Mouse (Mus musculus) cerebellum, postnatal 14 days (tissue): ENCODE results near the gene Wdr17.
"Not testable (repeated sequence)": the region's sequence is repeated elsewhere in the genome, so short reads cannot be mapped to it uniquely, and the experiment has no call there.

Experiments
- DNase-seq, 2 experiments: peaks; one replicate each; pipeline ENCODE4 v3.0.0; 2021; ENCODE audit warnings: mixed read lengths in 2 of 2

Gene Wdr17

GRCm38 (mm10) chr8:54791858-54792698, 94.9 kb downstream of the Wdr17 start:
- DNase-seq = no peak

- DNase-seq = peak; percentile 60 to 66
Observed at GRCm38 (mm10) chr8:54780134-54780942, 106.6 kb downstream of the Wdr17 start.

GRCm38 (mm10) chr8:54779317-54780133, 107.5 kb downstream of the Wdr17 start:
- peak; percentile 24 to 35 for DNase-seq

- DNase-seq = no peak
Observed at GRCm38 (mm10) chr8:54777012-54777411, 110.0 kb downstream of the Wdr17 start.

- no peak for DNase-seq
Observed at GRCm38 (mm10) chr8:54776241-54776640, 110.7 kb downstream of the Wdr17 start.

GRCm38 (mm10) chr8:54757646-54758045, 129.3 kb downstream of the Wdr17 start:
- DNase-seq = no peak

- DNase-seq = peak; percentile 17 to 45
Observed at GRCm38 (mm10) chr8:54736660-54737312, 150.2 kb downstream of the Wdr17 start.

GRCm38 (mm10) chr8:54724668-54725035, 162.3 kb downstream of the Wdr17 start:
- no peak for DNase-seq

- DNase-seq = peak; percentile 93
Observed at GRCm38 (mm10) chr8:54723976-54724667, 162.9 kb downstream of the Wdr17 start.

GRCm38 (mm10) chr8:54718515-54718914, 168.5 kb downstream of the Wdr17 start:
- no peak for DNase-seq

- peak; percentile 29 to 36 for DNase-seq
Observed at GRCm38 (mm10) chr8:54705743-54706142, 181.2 kb downstream of the Wdr17 start.

- DNase-seq = no peak
Observed at GRCm38 (mm10) chr8:54671806-54672205, 215.2 kb downstream of the Wdr17 start.

- no peak for DNase-seq
Observed at GRCm38 (mm10) chr8:54667756-54668155, 219.2 kb downstream of the Wdr17 start.

- DNase-seq = peak; percentile 70 to 71
Observed at GRCm38 (mm10) chr8:54660675-54661074, 226.3 kb downstream of the Wdr17 start.

- DNase-seq = no peak
Observed at GRCm38 (mm10) chr8:54659703-54660102, 227.3 kb downstream of the Wdr17 start.

- DNase-seq = peak; percentile 40 to 41
Observed at GRCm38 (mm10) chr8:54638634-54639033, 248.3 kb downstream of the Wdr17 start.

GRCm38 (mm10) chr8:54616710-54617109, 270.3 kb downstream of the Wdr17 start:
- DNase-seq = not testable (repeated sequence)

GRCm38 (mm10) chr8:54610238-54610637, 276.7 kb downstream of the Wdr17 start:
- peak in 1 of 2 experiments; percentile 3 for DNase-seq

GRCm38 (mm10) chr8:54609336-54609735, 277.6 kb downstream of the Wdr17 start:
- DNase-seq = no peak

GRCm38 (mm10) chr8:54603440-54603839, 283.5 kb downstream of the Wdr17 start:
- no peak for DNase-seq

- DNase-seq = peak; percentile 39 to 57
Observed at GRCm38 (mm10) chr8:54600671-54601251, 286.2 kb downstream of the Wdr17 start, which contains the start of gene Spata4. Gene Spata4 (plus strand): TSS chr8:54600781.
